Comparison of ENCODE assay signal across 26 mouse cellular contexts in genomic region chr15:92757085-92757903, GRCm38 (mm10).
DNase-seq lines count a peak whose midpoint lies in the region; ATAC-seq and TF ChIP-seq lines count a peak whose summit lies in the region.
"Had no signal": no experiment of that assay in that cellular context is flagged by ENCODE, and none has a peak within 500 bp of the region (broad histone marks: within the 10 kb centered on the region; RNA-seq: fewer than 3 reads in every experiment).

No protein-coding gene starts in this region.

- ATAC-seq in forebrain, embryonic 14.5 days, result peak; percentile 46
- ATAC-seq in midbrain, embryonic 14.5 days (ENCODE audit: low FRiP score, low TSS enrichment), result no peak; the same call in 1 of the 2 replicates
- ATAC-seq: CD4-positive, CD25-positive, alpha-beta regulatory T cell, adult 4 months; intestine, embryonic 15.5 days had no signal

- TF ChIP-seq POLR2A in brain, embryonic 14.5 days (IDR thresholded peaks at IDR 0.05; ENCODE audit: borderline replicate concordance, extremely low read depth, insufficient read depth, insufficient read length, poor library complexity, severe bottlenecking), result no peak

- no peak overlapping the region for H3K4me3 ChIP-seq in forebrain, embryonic 14.5 days (ENCODE audit: low read depth, low read length)
- no peak overlapping the region for H3K4me3 ChIP-seq in midbrain, embryonic 14.5 days (replicated peaks; ENCODE audit: low read depth, low read length)
- H3K4me3 ChIP-seq: erythroblast, embryonic 14.5 days; heart, embryonic 12.5 days; hindbrain, embryonic 10.5 days; intestine, embryonic 15.5 days; layer of hippocampus, adult 2 months; myocyte; neural tube, embryonic 13.5 days; stomach, embryonic 15.5 days had no signal

- H3K27ac ChIP-seq in forebrain, embryonic 14.5 days (ENCODE audit: low read depth, low read length), result no peak overlapping the region
- peak overlapping the region; percentile 37; the same call in 1 of the 2 replicates for H3K27ac ChIP-seq in midbrain, embryonic 14.5 days (replicated peaks; ENCODE audit: low read depth, low read length)
- H3K27ac ChIP-seq: hindbrain, embryonic 10.5 days; intestine, embryonic 15.5 days; layer of hippocampus, adult 2 months; neural tube, embryonic 13.5 days; stomach, embryonic 15.5 days had no signal

- TF ChIP-seq CTCF in brain, embryonic 14.5 days (IDR thresholded peaks at IDR 0.05; ENCODE audit: borderline replicate concordance, extremely low read depth, insufficient read depth, insufficient read length), result no peak

- H3K9me3 ChIP-seq in forebrain, embryonic 14.5 days (replicated peaks; ENCODE audit: control insufficient read depth, low read length), result no peaks in the 10 kb centered on the region
- H3K9me3 ChIP-seq in midbrain, embryonic 14.5 days (ENCODE audit: control insufficient read depth, low read length), result no peaks in the 10 kb centered on the region
- H3K9me3 ChIP-seq: heart, embryonic 12.5 days; hindbrain, embryonic 10.5 days; intestine, embryonic 15.5 days; neural tube, embryonic 13.5 days; stomach, embryonic 15.5 days had no signal

- 0 out of 2 replicates have a peak, but pooled peaks cover 2% of the 10 kb centered on the region for H3K4me1 ChIP-seq in forebrain, embryonic 14.5 days (ENCODE audit: control insufficient read depth, insufficient read depth, low read length)
- H3K4me1 ChIP-seq in midbrain, embryonic 14.5 days (ENCODE audit: control insufficient read depth, insufficient read depth, low read length), result peaks cover 8% of the 10 kb centered on the region; the same call in 1 of the 2 replicates
- H3K4me1 ChIP-seq: heart, embryonic 12.5 days; hindbrain, embryonic 10.5 days; intestine, embryonic 15.5 days; stomach, embryonic 15.5 days had no signal

- no peaks in the 10 kb centered on the region for H3K36me3 ChIP-seq in forebrain, embryonic 14.5 days (ENCODE audit: control insufficient read depth, insufficient read depth, low read length)
- H3K36me3 ChIP-seq in midbrain, embryonic 14.5 days (ENCODE audit: control insufficient read depth, insufficient read depth, low read length), result no peaks in the 10 kb centered on the region
- H3K36me3 ChIP-seq: heart, embryonic 12.5 days; hindbrain, embryonic 10.5 days; intestine, embryonic 15.5 days; neural tube, embryonic 13.5 days; stomach, embryonic 15.5 days had no signal

- H3K27me3 ChIP-seq in forebrain, embryonic 14.5 days (replicated peaks; ENCODE audit: control insufficient read depth, insufficient read depth, low read length), result no peaks in the 10 kb centered on the region
- H3K27me3 ChIP-seq in midbrain, embryonic 14.5 days (ENCODE audit: control insufficient read depth, insufficient read depth, low read length), result no peaks in the 10 kb centered on the region
- H3K27me3 ChIP-seq: heart, embryonic 12.5 days; intestine, embryonic 15.5 days; neural tube, embryonic 13.5 days; stomach, embryonic 15.5 days had no signal

- no peak overlapping the region for H3K4me2 ChIP-seq in forebrain, embryonic 14.5 days (ENCODE audit: low read length)
- H3K4me2 ChIP-seq in midbrain, embryonic 14.5 days (ENCODE audit: low read length), result peak overlapping the region; percentile 15; the same call in 1 of the 2 replicates
- H3K4me2 ChIP-seq: heart, embryonic 12.5 days; intestine, embryonic 15.5 days; neural tube, embryonic 13.5 days; stomach, embryonic 15.5 days had no signal

- 12% methylated on average over 17 of the region's 17 CpGs for WGBS in forebrain, embryonic 14.5 days
- WGBS in midbrain, embryonic 14.5 days, result 18% methylated on average over 17 of the region's 17 CpGs

- no peak overlapping the region for H3K9ac ChIP-seq in forebrain, embryonic 14.5 days (ENCODE audit: low read length)
- H3K9ac ChIP-seq in midbrain, embryonic 14.5 days (replicated peaks; ENCODE audit: low read length), result no peak overlapping the region; the same call in 1 of the 2 replicates
- H3K9ac ChIP-seq: heart, embryonic 12.5 days; intestine, embryonic 15.5 days; neural tube, embryonic 13.5 days; stomach, embryonic 15.5 days had no signal

- DNase-seq in heart, adult 11 months, result peak; percentile 34
- DNase-seq in heart, adult 8-10 months (ENCODE audit: low spot score), result no peak
- peak; percentile 85 for DNase-seq in brain, embryonic 14.5 days (ENCODE audit: low read depth)
- DNase-seq in forebrain, embryonic 14.5 days (ENCODE audit: low spot score), result peak; percentile 67
- peak; percentile 64 for DNase-seq in midbrain, embryonic 14.5 days
- DNase-seq in urinary bladder, postnatal 14 days (ENCODE audit: low spot score), result no peak
- no peak for DNase-seq in gastrocnemius, adult 8-10 months (ENCODE audit: low spot score in 2 of 2)
- DNase-seq: adrenal gland, postnatal 25 days; cerebellum, adult 11-12 months; cerebellum, postnatal 10 days; gastrocnemius, postnatal 10 days; heart, postnatal 10 days; kidney, postnatal 25 days; lung, postnatal 4 days; right cerebral cortex, adult 18-20 months; right cerebral cortex, postnatal 4 days; thymus, postnatal 36 days had no signal

Comparison
In these comparisons a context has a peak if more than half of its experiments do, and no peak if none do; other contexts are left out.
1. DNase-seq: peak in heart, adult 11 months (single experiment), brain, embryonic 14.5 days (single experiment), forebrain, embryonic 14.5 days (single experiment) and midbrain, embryonic 14.5 days (single experiment); none in heart, adult 8-10 months (single experiment), urinary bladder, postnatal 14 days (single experiment) and gastrocnemius, adult 8-10 months (0 of 2).